Mouse (Mus musculus): ENCODE data around the gene Olfr437. TPM values are rescaled to one million over a fixed set of nuclear protein-coding genes. Genes with fewer than 3 reads are reported as not detected.
"Not testable (repeated sequence)": the region's sequence is repeated elsewhere in the genome, so short reads cannot be mapped to it uniquely, and the experiment has no call there.

Olfr437 gene
- not detected in 2 replicates for polyA plus RNA-seq (2012; rRNA removed)

DNA sequence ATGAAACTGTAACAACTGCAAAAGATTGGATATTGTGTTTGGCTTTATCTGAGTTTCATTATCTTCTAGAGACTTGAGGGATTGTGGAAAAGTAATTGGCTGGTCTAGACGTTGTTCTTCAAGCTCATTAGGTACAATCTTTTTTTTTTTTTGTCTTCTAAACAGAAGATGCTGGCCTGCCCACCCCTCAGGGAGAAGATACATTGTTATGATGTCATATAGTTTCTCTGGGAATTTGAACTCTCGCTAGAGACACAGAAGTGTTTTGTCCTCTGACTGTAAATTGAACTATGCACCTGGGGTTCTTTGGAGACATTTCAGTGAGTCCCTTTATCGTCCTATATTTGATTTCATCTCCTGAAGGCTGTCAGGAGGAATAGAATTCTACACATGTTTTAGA is at the start of gene Olfr437:
Gene Olfr437, plus strand, starts transcription at position 301 of the 400 bp plus-strand sequence.
- Histone ChIP-seq H3K4me1 (ENCODE audit: control insufficient read depth, insufficient read depth, low read length) (no peaks in the 10 kb centered on the region), H3K4me3 (ENCODE audit: insufficient read depth, low read length) (no peak within 1 kb of the TSS), H3K27ac (ENCODE audit: insufficient read depth, low read length) (no peak within 1 kb of the TSS)
- no peak for TF ChIP-seq POLR2A (IDR thresholded peaks at IDR 0.05; ENCODE audit: extremely low read depth, insufficient read depth, low read length)
- TF ChIP-seq CTCF (IDR thresholded peaks at IDR 0.05; ENCODE audit: extremely low read depth, insufficient read depth, low read length): no peak

DNA sequence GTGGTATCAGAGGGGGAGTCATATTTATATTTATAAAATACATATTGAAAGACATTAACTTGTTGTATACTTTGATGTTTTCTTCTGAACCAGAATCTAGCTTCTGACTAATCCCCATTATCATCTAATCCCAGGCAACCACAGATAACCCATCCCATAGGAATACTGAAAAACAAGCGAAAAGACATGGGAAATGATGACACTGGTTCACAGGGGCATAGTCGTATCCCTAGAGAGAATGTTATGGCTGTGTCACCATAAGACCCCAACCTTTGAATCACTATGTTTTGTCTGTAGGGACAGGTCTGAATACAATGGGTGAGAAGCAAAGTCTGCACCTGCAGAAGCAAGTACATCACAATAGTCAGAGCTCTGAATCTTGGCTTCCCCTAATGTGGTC is 16.8 kb upstream of the Olfr437 start, which contains the start of gene Olfr237-ps1:
Gene Olfr237-ps1, plus strand, starts transcription at position 301 of the 400 bp plus-strand sequence.
- not testable (repeated sequence) for H3K4me3 ChIP-seq (ENCODE audit: insufficient read depth, low read length); H3K4me1 ChIP-seq (ENCODE audit: control insufficient read depth, insufficient read depth, low read length); H3K27ac ChIP-seq (ENCODE audit: insufficient read depth, low read length)

DNA sequence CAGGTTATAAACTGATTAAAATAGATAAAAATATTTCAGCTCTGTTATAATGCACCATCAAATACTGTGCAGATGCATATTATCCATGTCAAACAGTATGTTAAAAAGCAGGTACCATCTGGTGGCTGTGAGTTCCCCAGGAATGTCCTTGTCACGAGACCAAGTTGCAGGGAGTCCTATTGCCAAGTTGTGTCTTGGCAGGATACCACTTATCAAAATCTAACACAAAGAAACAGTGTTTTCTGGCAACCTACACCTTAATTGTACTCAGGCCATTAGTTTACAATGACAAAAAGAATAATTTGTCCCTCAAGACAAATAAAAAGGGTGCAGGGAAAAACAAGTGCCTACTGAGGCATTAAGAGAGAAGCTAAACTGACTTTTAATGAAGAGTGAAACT is 3.6 kb upstream of the Olfr437 start:
- no peak overlapping the region for H3K27ac ChIP-seq (ENCODE audit: insufficient read depth, low read length)
- no peak overlapping the region for H3K4me3 ChIP-seq (ENCODE audit: insufficient read depth, low read length)
- TF ChIP-seq POLR2A (IDR thresholded peaks at IDR 0.05; ENCODE audit: extremely low read depth, insufficient read depth, low read length) (no peak), CTCF (IDR thresholded peaks at IDR 0.05; ENCODE audit: extremely low read depth, insufficient read depth, low read length) (no peak)
- no peaks in the 10 kb centered on the region for H3K4me1 ChIP-seq (ENCODE audit: control insufficient read depth, insufficient read depth, low read length)

DNA sequence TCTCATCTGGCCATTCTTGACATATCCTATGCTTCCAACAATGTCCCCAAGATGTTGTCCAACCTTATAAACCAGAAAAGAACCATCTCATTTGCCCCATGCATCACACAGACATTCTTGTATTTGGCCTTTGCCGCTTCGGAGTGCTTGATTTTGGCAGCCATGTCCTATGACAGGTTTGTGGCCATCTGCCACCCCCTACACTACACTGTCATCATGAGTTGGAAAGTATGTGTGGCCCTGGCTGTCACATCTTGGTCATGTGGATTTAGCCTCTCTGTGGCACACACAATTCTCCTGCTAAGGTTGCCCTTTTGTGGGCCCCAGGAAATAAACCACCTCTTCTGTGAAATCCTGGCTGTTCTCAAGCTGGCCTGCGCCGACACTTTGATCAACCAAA is 4.2 kb downstream of the Olfr437 start:
- Histone ChIP-seq H3K4me1 (ENCODE audit: control insufficient read depth, insufficient read depth, low read length) (no peaks in the 10 kb centered on the region), H3K4me3 (ENCODE audit: insufficient read depth, low read length) (no peak overlapping the region), H3K27ac (ENCODE audit: insufficient read depth, low read length) (no peak overlapping the region)
- TF ChIP-seq CTCF (IDR thresholded peaks at IDR 0.05; ENCODE audit: extremely low read depth, insufficient read depth, low read length) (no peak), POLR2A (IDR thresholded peaks at IDR 0.05; ENCODE audit: extremely low read depth, insufficient read depth, low read length) (no peak)

GRCm38 (mm10) chr6:43171840-43172239 is 8.8 kb downstream of the Olfr437 start, which contains the start of gene Olfr13:
TSS of gene Olfr13 (plus strand) at chr6:43172140.
- TF ChIP-seq POLR2A (IDR thresholded peaks at IDR 0.05; ENCODE audit: extremely low read depth, insufficient read depth, low read length) (no peak), CTCF (IDR thresholded peaks at IDR 0.05; ENCODE audit: extremely low read depth, insufficient read depth, low read length) (no peak)
- Histone ChIP-seq H3K4me1 (ENCODE audit: control insufficient read depth, insufficient read depth, low read length) (no peaks in the 10 kb centered on the region), H3K4me3 (ENCODE audit: insufficient read depth, low read length) (no peak within 1 kb of the TSS), H3K27ac (ENCODE audit: insufficient read depth, low read length) (no peak within 1 kb of the TSS)

DNA sequence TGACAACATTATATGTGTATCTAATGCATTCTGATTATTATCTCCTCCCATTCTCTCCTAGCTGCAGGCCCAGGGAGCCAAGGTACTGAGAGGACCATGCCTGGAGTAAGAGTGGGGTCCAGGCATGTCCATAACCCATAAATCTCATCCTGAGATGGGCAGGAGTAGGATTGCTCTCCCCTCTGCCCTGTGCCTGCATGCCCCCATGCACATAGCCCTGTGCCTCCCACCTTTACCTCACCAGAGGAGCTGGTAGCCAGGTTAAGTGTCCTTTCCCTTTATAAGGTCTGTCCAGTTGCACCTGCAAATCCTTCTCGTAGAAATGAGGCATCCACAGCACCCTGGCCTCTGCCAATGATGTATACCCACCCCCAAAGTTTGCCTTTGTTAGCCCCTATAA is 15.0 kb downstream of the Olfr437 start:
- Histone ChIP-seq H3K27ac (ENCODE audit: insufficient read depth, low read length) (no peak overlapping the region), H3K4me3 (ENCODE audit: insufficient read depth, low read length) (no peak overlapping the region), H3K4me1 (ENCODE audit: control insufficient read depth, insufficient read depth, low read length) (no peaks in the 10 kb centered on the region)
- TF ChIP-seq POLR2A (IDR thresholded peaks at IDR 0.05; ENCODE audit: extremely low read depth, insufficient read depth, low read length): no peak
- no peak for TF ChIP-seq CTCF (IDR thresholded peaks at IDR 0.05; ENCODE audit: extremely low read depth, insufficient read depth, low read length)

DNA sequence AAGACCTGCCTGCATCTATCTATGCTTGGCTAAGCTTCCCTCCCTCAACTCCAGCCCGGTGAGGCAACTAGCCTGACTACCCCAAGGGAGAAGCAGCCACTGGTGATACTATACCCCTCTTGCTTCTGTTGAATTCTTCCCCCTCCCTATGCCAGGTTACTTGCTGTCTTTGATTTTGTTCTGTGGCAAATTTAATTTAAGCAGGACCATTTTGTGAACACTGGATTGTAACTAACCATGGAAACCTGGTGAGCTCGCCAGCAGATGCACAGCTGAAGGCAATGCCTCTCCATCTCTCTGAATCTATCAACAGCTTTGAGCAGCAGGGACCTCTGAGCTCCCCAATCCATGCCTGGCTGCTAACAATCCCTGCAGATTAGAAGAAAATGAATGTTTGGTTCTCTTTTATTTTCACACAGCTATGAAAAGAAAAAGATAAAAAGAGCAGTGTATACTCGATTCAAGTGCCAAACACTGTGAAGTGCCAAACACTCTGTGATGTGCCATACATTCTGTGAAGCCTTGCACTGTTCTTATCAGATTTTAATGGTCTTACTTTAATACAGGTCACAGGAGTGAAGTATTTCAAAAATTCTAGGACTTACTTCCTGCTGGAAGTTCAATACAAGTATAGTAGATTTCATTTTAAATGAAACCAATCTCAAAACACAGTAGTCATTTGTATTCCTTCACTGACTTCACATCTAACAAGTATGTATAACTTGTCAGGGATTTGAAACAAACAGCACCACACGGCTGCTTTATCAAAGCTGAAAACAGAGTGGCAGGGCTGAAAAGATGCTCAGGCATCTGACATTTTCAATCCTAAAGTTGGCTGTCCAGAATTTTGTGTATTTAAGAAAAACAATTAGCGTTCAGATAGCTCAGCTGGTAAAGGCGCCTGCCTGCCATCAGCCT is 15.8 kb downstream of the Olfr437 start:
- TF ChIP-seq CTCF (IDR thresholded peaks at IDR 0.05; ENCODE audit: extremely low read depth, insufficient read depth, low read length) (no peak), POLR2A (IDR thresholded peaks at IDR 0.05; ENCODE audit: extremely low read depth, insufficient read depth, low read length) (no peak)
- H3K27ac ChIP-seq (ENCODE audit: insufficient read depth, low read length): no peak overlapping the region
- H3K4me3 ChIP-seq (ENCODE audit: insufficient read depth, low read length): no peak overlapping the region
- no peaks in the 10 kb centered on the region for H3K4me1 ChIP-seq (ENCODE audit: control insufficient read depth, insufficient read depth, low read length)

DNA sequence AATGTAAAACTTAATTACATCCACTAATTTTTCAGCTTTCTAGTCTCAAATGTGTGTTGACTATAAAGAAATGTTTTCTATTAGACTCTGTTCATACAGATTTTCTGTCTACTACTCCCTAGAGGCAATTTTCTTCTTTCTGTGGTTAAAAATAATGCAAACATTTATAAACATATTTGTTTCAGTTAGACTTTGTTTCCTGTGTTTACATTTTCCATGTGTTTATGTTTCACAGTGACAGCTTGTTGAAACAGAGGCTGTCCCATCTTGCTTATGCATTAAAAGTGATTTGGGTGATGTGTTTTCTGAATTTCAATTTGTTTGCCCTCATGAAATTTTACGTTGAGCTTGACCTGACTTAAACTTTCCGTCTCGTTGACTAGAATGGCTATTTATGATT is 27.9 kb downstream of the Olfr437 start:
- Histone ChIP-seq H3K4me3 (ENCODE audit: insufficient read depth, low read length) (no peak overlapping the region), H3K4me1 (ENCODE audit: control insufficient read depth, insufficient read depth, low read length) (no peaks in the 10 kb centered on the region), H3K27ac (ENCODE audit: insufficient read depth, low read length) (no peak overlapping the region)
- no peak for TF ChIP-seq POLR2A (IDR thresholded peaks at IDR 0.05; ENCODE audit: extremely low read depth, insufficient read depth, low read length)
- no peak for TF ChIP-seq CTCF (IDR thresholded peaks at IDR 0.05; ENCODE audit: extremely low read depth, insufficient read depth, low read length)

GRCm38 (mm10) chr6:43196781-43197180 is 33.7 kb downstream of the Olfr437 start, which contains the start of gene Olfr435:
TSS of gene Olfr435 (plus strand) at chr6:43197146.
- H3K4me3 ChIP-seq (ENCODE audit: insufficient read depth, low read length): no peak within 1 kb of the TSS
- H3K4me1 ChIP-seq (ENCODE audit: control insufficient read depth, insufficient read depth, low read length): no peaks in the 10 kb centered on the region
- H3K27ac ChIP-seq (ENCODE audit: insufficient read depth, low read length): no peak within 1 kb of the TSS
- TF ChIP-seq POLR2A (IDR thresholded peaks at IDR 0.05; ENCODE audit: extremely low read depth, insufficient read depth, low read length): no peak
- no peak for TF ChIP-seq CTCF (IDR thresholded peaks at IDR 0.05; ENCODE audit: extremely low read depth, insufficient read depth, low read length)

- H3K4me1 ChIP-seq (ENCODE audit: control insufficient read depth, insufficient read depth, low read length): peaks cover 1% of the 10 kb centered on the region; the same call in 1 of the 2 replicates
- no peak overlapping the region for H3K27ac ChIP-seq (ENCODE audit: insufficient read depth, low read length)
- no peak overlapping the region for H3K4me3 ChIP-seq (ENCODE audit: insufficient read depth, low read length)
- no peak for TF ChIP-seq CTCF (IDR thresholded peaks at IDR 0.05; ENCODE audit: extremely low read depth, insufficient read depth, low read length)
- TF ChIP-seq POLR2A (IDR thresholded peaks at IDR 0.05; ENCODE audit: extremely low read depth, insufficient read depth, low read length): no peak
Observed at GRCm38 (mm10) chr6:43198094-43198493, 35.0 kb downstream of the Olfr437 start.

All from cortical plate, adult 2 months (tissue).